Mouse (Mus musculus) MEL (cell line): ENCODE measurements around the gene Ccdc122. TPM values are rescaled to one million over a fixed set of nuclear protein-coding genes. Genes with fewer than 3 reads are reported as not detected.

Experiments used
- DNase-seq: peaks from one replicate; pipeline ENCODE4 v3.0.0; 2011; ENCODE audit warnings: low read depth, low spot score
- H3K27ac ChIP-seq: 2 replicates; pipeline ENCODE4 v1.5.1; 2012; ENCODE audit warnings: low read depth, mild to moderate bottlenecking, control low read depth, low read length, moderate library complexity; ENCODE audit not compliant: control insufficient read depth
- H3K27me3 ChIP-seq, 2 experiments: fragments of 150-350 bp in 1 of 2; sonication (generic) in 1 of 2; 2 replicates each; pipeline ENCODE4 v1.6.1; 2012; ENCODE audit warnings: low read length in 2 of 2, mild to moderate bottlenecking in 2 of 2, improper control_type of control experiment in 1 of 2, moderate library complexity in 1 of 2; ENCODE audit not compliant: insufficient read depth in 2 of 2, control insufficient read depth in 1 of 2
- H3K36me3 ChIP-seq, 2 experiments: 2 replicates each; pipeline ENCODE4 v1.6.1; 2012 to 2014; ENCODE audit warnings: low read length in 2 of 2, improper control_type of control experiment in 1 of 2, inconsistent platforms in 1 of 2, mild to moderate bottlenecking in 1 of 2; ENCODE audit not compliant: insufficient read depth in 2 of 2, control insufficient read depth in 1 of 2
- H3K4me1 ChIP-seq, 2 experiments: fragments of 150-350 bp in 1 of 2; sonication (generic) in 1 of 2; 2 replicates each; pipeline ENCODE4 v1.6.1; 2012; ENCODE audit warnings: low read length in 2 of 2, improper control_type of control experiment in 1 of 2, mild to moderate bottlenecking in 1 of 2; ENCODE audit not compliant: insufficient read depth in 2 of 2, control insufficient read depth in 1 of 2
- H3K4me3 ChIP-seq, 2 experiments: fragments of 150-350 bp in 1 of 2; sonication (generic) in 1 of 2; 2 replicates each; pipeline ENCODE4 v1.5.1; 2012; ENCODE audit warnings: low read depth in 2 of 2, low read length in 2 of 2, mild to moderate bottlenecking in 2 of 2, moderate library complexity in 2 of 2, control low read depth in 1 of 2, improper control_type of control experiment in 1 of 2; ENCODE audit not compliant: control insufficient read depth in 1 of 2, insufficient read depth in 1 of 2
- H3K79me2 ChIP-seq: 2 replicates; pipeline ENCODE4 v1.6.1; 2012; ENCODE audit warnings: mild to moderate bottlenecking, low read length, moderate library complexity; ENCODE audit not compliant: control insufficient read depth, poor library complexity, insufficient read depth
- H3K9ac ChIP-seq: 2 replicates; pipeline ENCODE4 v1.6.1; 2012; ENCODE audit warnings: low read depth, mild to moderate bottlenecking, control low read depth, low read length, moderate library complexity; ENCODE audit not compliant: control insufficient read depth, poor library complexity, severe bottlenecking
- H3K9me3 ChIP-seq: fragments of 150-350 bp; sonication (generic); replicated peaks from 2 replicates; pipeline ENCODE4 v1.6.1; 2012; ENCODE audit warnings: mild to moderate bottlenecking, low read length, improper control_type of control experiment, moderate library complexity; ENCODE audit not compliant: insufficient read depth
- CHD2 ChIP-seq: IDR thresholded peaks from 2 replicates; pipeline ENCODE4 v1.6.1; 2011; ENCODE audit warnings: low read length, improper control_type of control experiment
- CTCF ChIP-seq, 3 experiments: IDR thresholded peaks in 2 of 3; conservative IDR thresholded peaks in 1 of 3; 2 replicates each; pipeline ENCODE4 v1.5.1; 2011 to 2012; ENCODE audit warnings: low read length in 3 of 3, low read depth in 2 of 3, mild to moderate bottlenecking in 2 of 3, improper control_type of control experiment in 1 of 3, inconsistent platforms in 1 of 3, mixed read lengths in 1 of 3, moderate library complexity in 1 of 3; ENCODE audit not compliant: control insufficient read depth in 1 of 3, insufficient read depth in 1 of 3, poor library complexity in 1 of 3, severe bottlenecking in 1 of 3
- ETS1 ChIP-seq: IDR thresholded peaks from 2 replicates; pipeline ENCODE4 v1.6.1; 2012; ENCODE audit warnings: low read depth, mild to moderate bottlenecking, inconsistent platforms, low read length, improper control_type of control experiment, moderate library complexity
- KAT2A ChIP-seq: conservative IDR thresholded peaks from 2 replicates; pipeline ENCODE4 v1.6.1; 2012; ENCODE audit warnings: low read depth, low read length, improper control_type of control experiment, inconsistent platforms
- MXI1 ChIP-seq: IDR thresholded peaks from 2 replicates; pipeline ENCODE4 v1.6.1; 2011; ENCODE audit warnings: mild to moderate bottlenecking, low read depth, low read length, improper control_type of control experiment
- NELFE ChIP-seq: IDR thresholded peaks from 2 replicates; pipeline ENCODE4 v1.6.1; 2011; ENCODE audit warnings: low read depth, low read length, improper control_type of control experiment
- NRF1 ChIP-seq: IDR thresholded peaks from 2 replicates; pipeline ENCODE4 v1.6.1; 2014; ENCODE audit warnings: low read depth, mild to moderate bottlenecking, inconsistent platforms, low read length, improper control_type of control experiment, moderate library complexity; ENCODE audit not compliant: poor library complexity, insufficient read depth, severe bottlenecking
- POLR2A ChIP-seq, 2 experiments: IDR thresholded peaks; 2 replicates each; pipeline ENCODE4 v1.6.1; 2011 to 2012; ENCODE audit warnings: low read length in 2 of 2, mild to moderate bottlenecking in 2 of 2, control low read depth in 1 of 2, improper control_type of control experiment in 1 of 2, low read depth in 1 of 2, moderate library complexity in 1 of 2; ENCODE audit not compliant: control insufficient read depth in 1 of 2, insufficient read depth in 1 of 2, poor library complexity in 1 of 2
- POLR2AphosphoS5 ChIP-seq: IDR thresholded peaks from 2 replicates; pipeline ENCODE4 v1.6.1; 2012; ENCODE audit warnings: low read depth, borderline replicate concordance, mild to moderate bottlenecking, inconsistent platforms, low read length, moderate library complexity, mixed read lengths
- RAD21 ChIP-seq: IDR thresholded peaks from 2 replicates; pipeline ENCODE4 v1.6.1; 2011; ENCODE audit warnings: mild to moderate bottlenecking, low read depth, low read length, improper control_type of control experiment
- RCOR1 ChIP-seq: IDR thresholded peaks from 2 replicates; pipeline ENCODE4 v1.6.1; 2012; ENCODE audit warnings: low read depth, mild to moderate bottlenecking, inconsistent platforms, low read length, improper control_type of control experiment
- TAL1 ChIP-seq: IDR thresholded peaks from 2 replicates; pipeline ENCODE4 v1.6.1; 2012; ENCODE audit warnings: mild to moderate bottlenecking, inconsistent platforms, low read length, moderate library complexity, mixed read lengths
- TBP ChIP-seq: IDR thresholded peaks from 2 replicates; pipeline ENCODE4 v1.8.0; 2011; ENCODE audit warnings: low read depth, low read length, improper control_type of control experiment
- TCF12 ChIP-seq: IDR thresholded peaks from 2 replicates; pipeline ENCODE4 v1.6.1; 2014; ENCODE audit warnings: low read depth, mild to moderate bottlenecking, inconsistent platforms, low read length, improper control_type of control experiment, moderate library complexity
- USF1 ChIP-seq: IDR thresholded peaks from 2 replicates; pipeline ENCODE4 v1.6.1; 2014; ENCODE audit warnings: low read depth, mild to moderate bottlenecking, inconsistent platforms, low read length, improper control_type of control experiment, moderate library complexity
- ZC3H11A ChIP-seq: IDR thresholded peaks from 2 replicates; pipeline ENCODE4 v1.6.1; 2012; ENCODE audit warnings: low read depth, mild to moderate bottlenecking, inconsistent platforms, low read length, improper control_type of control experiment
- ZMIZ1 ChIP-seq: IDR thresholded peaks from 2 replicates; pipeline ENCODE4 v1.6.1; 2012; ENCODE audit warnings: low read depth, mild to moderate bottlenecking, inconsistent platforms, low read length, improper control_type of control experiment, moderate library complexity
- ZNF384 ChIP-seq: IDR thresholded peaks from 2 replicates; pipeline ENCODE4 v1.6.1; 2012; ENCODE audit warnings: low read depth, mild to moderate bottlenecking, inconsistent platforms, low read length, improper control_type of control experiment
- polyA plus RNA-seq, 2 experiments: library from polyadenylated mRNA; stranded (reverse) in 1 of 2; unstranded in 1 of 2; fragments of >175 nt in 1 of 2; fragments of >200 nt in 1 of 2; gene quantifications; 2 replicates each; pipeline versions ENCODE4 v1.2.1 to v1.2.4; 2012; ENCODE audit warnings: low replicate concordance in 2 of 2, low read depth in 1 of 2; ENCODE audit not compliant: insufficient read length in 2 of 2, insufficient read depth in 1 of 2, missing spikeins in 1 of 2
- total RNA-seq: library from RNA; depleted of rRNA; stranded (reverse); fragments of 300-350 nt; gene quantifications from 2 replicates; pipeline ENCODE4 v1.2.3, GENCODE M21; 2012

The Ccdc122 gene
- total and polyA plus RNA-seq, 3 experiments: not detected

- Histone ChIP-seq H3K4me3 (no peak overlapping the region), H3K36me3 (no peaks in the 10 kb centered on the region), H3K27ac (no peak overlapping the region), H3K27me3 (no peaks in the 10 kb centered on the region; a peak in 1 of 4 replicates), H3K4me1 (no peaks in the 10 kb centered on the region), H3K9me3 (no peaks in the 10 kb centered on the region), H3K9ac (no peak overlapping the region), H3K79me2 (no peaks in the 10 kb centered on the region)
- no peak for DNase-seq
- TF ChIP-seq ZC3H11A (no peak), TBP (no peak)
Measured at GRCm38 (mm10) chr14:77017211-77017610, 19.4 kb upstream of the Ccdc122 start.

- H3K36me3 ChIP-seq: no peaks in the 10 kb centered on the region
- no peak overlapping the region for H3K9ac ChIP-seq
- H3K4me3 ChIP-seq: no peak overlapping the region
- no peak overlapping the region for H3K27ac ChIP-seq
- no peaks in the 10 kb centered on the region for H3K9me3 ChIP-seq
- no peaks in the 10 kb centered on the region for H3K79me2 ChIP-seq
- H3K4me1 ChIP-seq: no peaks in the 10 kb centered on the region
- no peak for DNase-seq
- no peak for TF ChIP-seq USF1
- no peak for TF ChIP-seq ETS1
- no peak for TF ChIP-seq TCF12
- TF ChIP-seq MXI1: no peak
- no peak for TF ChIP-seq KAT2A
- TF ChIP-seq NRF1: no peak
- no peak for TF ChIP-seq POLR2AphosphoS5
- no peaks in the 10 kb centered on the region for H3K27me3 ChIP-seq
Measured at GRCm38 (mm10) chr14:77024499-77024898, 12.1 kb upstream of the Ccdc122 start.

- Histone ChIP-seq H3K9ac (no peak overlapping the region), H3K4me3 (no peak overlapping the region)
- no peak for TF ChIP-seq RAD21
- TF ChIP-seq TAL1: no peak
- no peak for TF ChIP-seq POLR2A (IDR thresholded peaks at IDR 0.05; ENCODE audit: control insufficient read depth in 1 of 2, insufficient read depth in 1 of 2, low read depth in 1 of 2, low read length in 2 of 2, poor library complexity in 1 of 2)
- TF ChIP-seq NELFE: no peak
- no peak for TF ChIP-seq ZMIZ1
- no peak for TF ChIP-seq ZNF384
- TF ChIP-seq RCOR1: no peak
- TF ChIP-seq MXI1: no peak
- TF ChIP-seq CHD2: no peak
- no peak for TF ChIP-seq USF1
- no peak for TF ChIP-seq CTCF (IDR thresholded peaks at IDR 0.05 in 2 of 3, conservative IDR thresholded peaks at IDR 0.05 in 1 of 3; ENCODE audit: control insufficient read depth in 1 of 3, insufficient read depth in 1 of 3, low read depth in 2 of 3, low read length in 3 of 3, poor library complexity in 1 of 3, severe bottlenecking in 1 of 3)
- TF ChIP-seq, all 39 proteins: peak for 0
- H3K27me3 ChIP-seq: no peaks in the 10 kb centered on the region
- no peaks in the 10 kb centered on the region for H3K9me3 ChIP-seq
- H3K79me2 ChIP-seq: no peaks in the 10 kb centered on the region
- no peaks in the 10 kb centered on the region for H3K4me1 ChIP-seq
- no peak overlapping the region for H3K27ac ChIP-seq
- DNase-seq: no peak
- H3K36me3 ChIP-seq: no peaks in the 10 kb centered on the region
Measured at GRCm38 (mm10) chr14:77029319-77030054, 7.1 kb upstream of the Ccdc122 start.
